Mouse (Mus musculus): ENCODE results near the gene Prmt1.
"Not testable (repeated sequence)": the region's sequence is repeated elsewhere in the genome, so short reads cannot be mapped to it uniquely, and the experiment has no call there.

The Prmt1 gene

GRCm38 (mm10) chr7:44986192-44986878, at the start of gene Prmt1:
Gene Prmt1 (minus strand): TSS chr7:44986568.
- peak; percentile 93 to 95 for DNase-seq (ENCODE audit: low spot score in 2 of 2)

GRCm38 (mm10) chr7:45035631-45036030, 49.3 kb upstream of the Prmt1 start:
- no peak for DNase-seq (ENCODE audit: low spot score in 2 of 2)

GRCm38 (mm10) chr7:45033722-45034359, 47.5 kb upstream of the Prmt1 start:
- DNase-seq (ENCODE audit: low spot score in 2 of 2) = no peak

GRCm38 (mm10) chr7:45030857-45031256, 44.5 kb upstream of the Prmt1 start:
- DNase-seq (ENCODE audit: low spot score in 2 of 2) = no peak

- DNase-seq (ENCODE audit: low spot score in 2 of 2) = no peak
Measured at GRCm38 (mm10) chr7:45029995-45030394, 43.6 kb upstream of the Prmt1 start.

GRCm38 (mm10) chr7:45028351-45028750, 42.0 kb upstream of the Prmt1 start:
- no peak for DNase-seq (ENCODE audit: low spot score in 2 of 2)

GRCm38 (mm10) chr7:45027761-45028160, 41.4 kb upstream of the Prmt1 start:
- no peak for DNase-seq (ENCODE audit: low spot score in 2 of 2)

GRCm38 (mm10) chr7:45026256-45026655, 39.9 kb upstream of the Prmt1 start:
- no peak for DNase-seq (ENCODE audit: low spot score in 2 of 2)

GRCm38 (mm10) chr7:45025601-45026220, 39.3 kb upstream of the Prmt1 start:
- no peak for DNase-seq (ENCODE audit: low spot score in 2 of 2)

- no peak for DNase-seq (ENCODE audit: low spot score in 2 of 2)
Measured at GRCm38 (mm10) chr7:45024281-45025248, 38.2 kb upstream of the Prmt1 start.

GRCm38 (mm10) chr7:45023711-45024110, 37.3 kb upstream of the Prmt1 start:
- not testable (repeated sequence) for DNase-seq (ENCODE audit: low spot score in 2 of 2)

GRCm38 (mm10) chr7:45020225-45020624, 33.9 kb upstream of the Prmt1 start:
- no peak for DNase-seq (ENCODE audit: low spot score in 2 of 2)

- DNase-seq (ENCODE audit: low spot score in 2 of 2) = no peak
Measured at GRCm38 (mm10) chr7:45019031-45019571, 32.7 kb upstream of the Prmt1 start.

GRCm38 (mm10) chr7:45017242-45018061, 31.1 kb upstream of the Prmt1 start, which contains the start of gene Rras:
Gene Rras (plus strand): TSS chr7:45017961.
- peak; percentile 71 to 88 for DNase-seq (ENCODE audit: low spot score in 2 of 2)

GRCm38 (mm10) chr7:45016761-45017160, 30.4 kb upstream of the Prmt1 start:
- DNase-seq (ENCODE audit: low spot score in 2 of 2) = no peak

- DNase-seq (ENCODE audit: low spot score in 2 of 2) = peak; percentile 97 to 99
Measured at GRCm38 (mm10) chr7:45015957-45016612, 29.7 kb upstream of the Prmt1 start, which contains the start of gene Scaf1. Gene Scaf1 (minus strand): TSS chr7:45016363.

- DNase-seq (ENCODE audit: low spot score in 2 of 2) = peak in 1 of 2 experiments; percentile 56
Measured at GRCm38 (mm10) chr7:45015344-45015956, 29.1 kb upstream of the Prmt1 start.

GRCm38 (mm10) chr7:45014096-45014451, 27.7 kb upstream of the Prmt1 start:
- no peak for DNase-seq (ENCODE audit: low spot score in 2 of 2)

GRCm38 (mm10) chr7:45013366-45014095, 27.2 kb upstream of the Prmt1 start:
- no peak for DNase-seq (ENCODE audit: low spot score in 2 of 2)

All from spleen, postnatal 10 days (tissue).